Mouse (Mus musculus) small intestine, adult 2 months (tissue): ENCODE measurements around the gene 4933424G06Rik.

ENCODE experiments used
- CTCF ChIP-seq: fragments of 200-500 bp; IDR thresholded peaks from 2 replicates; pipeline ENCODE4 v1.5.1; 2012; ENCODE audit warnings: low read depth, mild to moderate bottlenecking, control low read depth, inconsistent platforms, low read length, moderate library complexity, mixed read lengths; ENCODE audit not compliant: insufficient replicate concordance, insufficient read length; ENCODE audit errors: extremely low read depth
- POLR2A ChIP-seq: fragments of 200-500 bp; IDR thresholded peaks from 2 replicates; pipeline ENCODE4 v1.6.1; 2012; ENCODE audit warnings: low read depth, mild to moderate bottlenecking, control low read depth, inconsistent platforms, low read length, moderate library complexity

DNA sequence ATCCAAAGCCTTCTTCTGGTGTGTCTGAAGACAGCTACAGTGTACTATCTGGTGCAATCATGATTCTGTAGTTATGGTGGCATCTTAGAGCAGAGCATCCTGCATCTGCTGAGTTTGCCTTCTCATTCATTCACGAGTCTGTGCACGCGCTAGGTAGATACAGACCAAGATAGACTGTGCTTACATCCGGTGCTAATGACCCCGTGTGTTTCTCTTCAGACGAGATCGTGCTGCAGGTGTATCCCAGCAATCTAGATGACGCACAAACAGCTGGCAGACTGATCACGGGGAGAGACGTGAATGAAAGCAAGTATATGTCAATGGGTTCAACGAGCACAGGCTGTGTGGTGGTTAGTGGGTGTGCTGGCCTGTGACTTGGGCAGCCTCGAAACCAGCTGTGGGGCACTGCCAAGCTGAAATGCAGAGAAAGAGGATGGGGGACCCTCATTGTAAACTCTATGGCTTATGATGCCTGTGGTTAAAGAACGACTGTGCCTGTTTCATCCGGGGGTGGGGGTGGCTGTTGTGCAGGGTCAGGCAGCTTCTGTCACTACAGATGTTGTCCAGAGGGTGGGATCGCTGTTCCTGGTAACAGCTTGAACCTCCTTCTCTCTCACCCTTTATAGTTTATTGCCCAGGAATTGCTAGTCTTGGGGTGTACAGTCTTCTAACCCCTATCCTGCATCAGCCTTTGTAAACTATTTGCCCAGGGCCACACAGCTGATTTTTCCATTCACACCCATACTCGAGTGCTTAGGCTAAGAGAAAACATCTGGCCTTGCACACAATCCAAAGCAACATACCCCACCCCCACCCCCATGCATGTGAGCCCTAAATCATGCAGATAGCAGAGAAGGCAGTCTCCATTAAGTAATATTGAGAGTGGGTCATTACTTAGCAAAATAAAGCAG is 13.5 kb downstream of the 4933424G06Rik start:
- TF ChIP-seq CTCF (no peak), POLR2A (no peak)
